Mouse (Mus musculus) kidney, embryonic 16.5 days (tissue): Measurements from ENCODE around the gene Lhfpl2. TPM values are rescaled to one million over a fixed set of nuclear protein-coding genes. Genes with fewer than 3 reads are reported as not detected.

Experiments used
- ATAC-seq: fragments of 200-750 bp; cut with Nextera tagmentation; 2 replicates; pipeline ENCODE4 v1.8.0; 2017; ENCODE audit warnings: moderate TSS enrichment; ENCODE audit not compliant: low FRiP score, low TSS enrichment
- H3K27ac ChIP-seq: fragments of 300-500 bp; sonication (generic); 2 replicates; pipeline ENCODE4 v1.5.1; 2014; ENCODE audit warnings: low read length
- H3K27me3 ChIP-seq: fragments of 300-500 bp; sonication (generic); 2 replicates; pipeline ENCODE4 v1.6.1; 2014; ENCODE audit warnings: low read length, control low read depth, mixed read lengths; ENCODE audit not compliant: insufficient read depth
- H3K36me3 ChIP-seq: fragments of 300-500 bp; sonication (generic); 2 replicates; pipeline ENCODE4 v1.6.1; 2014; ENCODE audit warnings: low read length, control low read depth, mixed read lengths; ENCODE audit not compliant: insufficient read depth
- H3K4me1 ChIP-seq: fragments of 300-500 bp; sonication (generic); 2 replicates; pipeline ENCODE4 v1.6.1; 2014; ENCODE audit warnings: low read length, control low read depth, mixed read lengths; ENCODE audit not compliant: insufficient read depth
- H3K4me2 ChIP-seq: fragments of 300-500 bp; sonication (generic); replicated peaks from 2 replicates; pipeline ENCODE4 v1.6.1; 2014; ENCODE audit warnings: low read depth, low read length
- H3K4me3 ChIP-seq: fragments of 300-500 bp; sonication (generic); 2 replicates; pipeline ENCODE4 v1.5.1; 2014; ENCODE audit warnings: mild to moderate bottlenecking, low read length
- H3K9ac ChIP-seq: fragments of 300-500 bp; sonication (generic); replicated peaks from 2 replicates; pipeline ENCODE4 v1.6.1; 2014; ENCODE audit warnings: low read length
- H3K9me3 ChIP-seq: fragments of 300-500 bp; sonication (generic); 2 replicates; pipeline ENCODE4 v1.6.1; 2016; ENCODE audit warnings: low read length, control low read depth
- WGBS: fragments of 180-500 bp; shearing (Covaris S2); extraction: QIAGEN DNeasy Blood & Tissue Kit; methylation state at CpG from one replicate; pipeline ENCODE4 v1.1.7; 2014; 5-methylcytosine and 5-hydroxymethylcytosine counted together
- polyA plus RNA-seq: library from polyadenylated mRNA; unstranded; fragments of >200 nt; fragmentation: Nextera tagmentation; extraction: Ambion mirVana; gene quantifications from 2 replicates; pipeline ENCODE4 v1.2.1, GENCODE M21; 2015

Gene Lhfpl2
- polyA plus RNA-seq, 1 experiment from 2014 or later: 91.2 TPM

DNA sequence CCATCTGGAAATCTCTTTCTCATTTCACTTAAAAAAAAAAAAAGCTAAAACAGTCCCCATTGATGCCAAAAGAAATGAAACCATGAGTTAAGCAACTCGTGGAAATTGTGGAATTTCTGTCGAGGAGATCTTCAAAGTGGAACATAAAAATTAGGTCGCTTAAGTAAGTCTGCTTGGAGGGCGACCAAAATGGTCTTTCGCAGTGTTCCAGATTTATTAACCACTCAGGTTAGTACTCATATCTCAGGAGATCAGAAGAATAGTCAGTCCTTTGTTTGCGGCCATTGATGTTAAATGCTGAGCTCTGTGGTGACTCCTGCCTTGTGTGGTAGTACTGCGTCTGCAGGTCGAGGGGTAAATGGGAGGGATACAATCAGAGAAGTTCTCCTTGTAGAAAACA is 48.8 kb downstream of the Lhfpl2 start:
- Histone ChIP-seq H3K4me3 (no peak overlapping the region), H3K36me3 (peaks cover 6% of the 10 kb centered on the region; the same call in 1 of the 2 replicates), H3K4me2 (no peak overlapping the region), H3K9me3 (no peaks in the 10 kb centered on the region), H3K27me3 (no peaks in the 10 kb centered on the region), H3K27ac (no peak overlapping the region), H3K4me1 (peaks cover 29% of the 10 kb centered on the region), H3K9ac (no peak overlapping the region)
- 63% methylated on average over 8 of the region's 8 CpGs for WGBS
- no peak for ATAC-seq

DNA sequence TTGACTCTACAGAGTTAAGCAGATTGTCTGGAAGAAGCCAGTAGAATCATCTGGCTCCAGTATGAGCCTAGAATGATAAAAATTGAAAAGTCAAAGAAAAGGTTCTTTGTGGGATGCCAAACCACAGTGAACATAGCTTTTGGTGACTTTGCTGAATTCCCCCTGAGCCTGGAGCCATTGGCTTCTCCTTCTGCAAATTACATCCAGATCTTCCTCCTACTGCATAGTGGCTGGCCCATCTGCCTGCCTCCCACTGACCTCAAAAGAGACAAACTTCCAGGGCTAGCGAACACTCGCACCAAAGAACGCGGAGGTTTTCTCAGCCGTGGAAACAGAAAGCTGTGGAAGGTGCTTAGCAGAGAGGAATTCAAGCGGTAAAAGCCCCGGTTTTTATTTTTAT is 49.4 kb downstream of the Lhfpl2 start:
- 84% methylated on average over 7 of the region's 7 CpGs for WGBS
- Histone ChIP-seq H3K27ac (no peak overlapping the region), H3K36me3 (peaks cover 11% of the 10 kb centered on the region), H3K9ac (no peak overlapping the region), H3K4me1 (peaks cover 25% of the 10 kb centered on the region), H3K4me2 (no peak overlapping the region), H3K9me3 (no peaks in the 10 kb centered on the region), H3K27me3 (no peaks in the 10 kb centered on the region), H3K4me3 (no peak overlapping the region)
- ATAC-seq: no peak

DNA sequence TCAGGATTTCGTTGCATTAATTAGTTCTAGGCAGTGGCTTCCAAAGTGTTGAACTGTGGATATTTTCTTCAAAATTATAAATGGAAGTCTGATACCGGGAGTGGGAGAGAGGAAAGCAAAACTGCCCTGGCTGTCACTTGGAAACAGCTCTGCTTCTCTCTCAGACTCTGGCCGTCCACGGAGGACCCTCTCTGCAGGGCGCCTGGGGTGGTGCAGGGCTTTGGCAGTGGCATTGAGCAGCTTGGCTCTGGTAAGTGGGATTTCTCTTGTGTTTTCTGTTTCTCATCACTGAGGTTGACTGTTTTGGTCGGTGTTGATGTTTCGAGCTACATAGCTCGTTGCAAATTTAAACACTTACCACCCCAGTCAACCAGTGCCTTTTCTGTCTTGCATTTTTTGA is 53.0 kb downstream of the Lhfpl2 start:
- 0 out of 2 replicates have a peak, but pooled peaks cover 5% of the 10 kb centered on the region for H3K9me3 ChIP-seq
- no peak overlapping the region for H3K9ac ChIP-seq
- peaks cover 24% of the 10 kb centered on the region for H3K36me3 ChIP-seq
- 89% methylated on average over 8 of the region's 8 CpGs for WGBS
- H3K4me2 ChIP-seq: no peak overlapping the region
- no peaks in the 10 kb centered on the region for H3K27me3 ChIP-seq
- H3K4me1 ChIP-seq: peaks cover 26% of the 10 kb centered on the region
- ATAC-seq: no peak
- H3K4me3 ChIP-seq: no peak overlapping the region
- H3K27ac ChIP-seq: no peak overlapping the region

DNA sequence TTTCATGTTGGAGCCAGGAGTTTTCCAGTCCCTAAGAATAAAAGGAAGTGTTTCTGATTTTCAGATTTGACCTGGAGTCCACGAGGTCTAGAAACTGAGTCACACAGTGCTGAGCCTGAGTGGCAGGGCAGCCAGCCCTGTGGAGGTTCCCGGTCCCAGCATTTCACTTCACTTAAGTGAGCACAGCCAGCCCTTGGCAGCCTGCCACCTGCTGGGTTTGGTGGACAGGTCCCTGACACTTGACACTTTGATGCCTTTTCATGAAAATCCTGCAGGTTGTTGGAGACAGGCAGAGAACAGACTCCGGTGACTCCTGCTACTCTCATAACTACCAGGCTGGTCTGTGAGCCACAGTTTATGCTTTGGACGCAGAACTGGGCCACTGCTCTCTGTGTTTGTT is 57.9 kb downstream of the Lhfpl2 start:
- peaks cover 40% of the 10 kb centered on the region for H3K4me1 ChIP-seq
- ATAC-seq: peak; percentile 49; the same call in 1 of the 2 replicates
- H3K27me3 ChIP-seq: no peaks in the 10 kb centered on the region
- no peak overlapping the region for H3K4me3 ChIP-seq
- no peak overlapping the region for H3K4me2 ChIP-seq
- H3K9ac ChIP-seq: no peak overlapping the region; the same call in 1 of the 2 replicates
- peak overlapping the region; percentile 91 for H3K27ac ChIP-seq
- peaks cover 27% of the 10 kb centered on the region for H3K36me3 ChIP-seq
- H3K9me3 ChIP-seq: peaks cover 10% of the 10 kb centered on the region; the same call in 1 of the 2 replicates
- 24% methylated on average over 4 of the region's 4 CpGs for WGBS

DNA sequence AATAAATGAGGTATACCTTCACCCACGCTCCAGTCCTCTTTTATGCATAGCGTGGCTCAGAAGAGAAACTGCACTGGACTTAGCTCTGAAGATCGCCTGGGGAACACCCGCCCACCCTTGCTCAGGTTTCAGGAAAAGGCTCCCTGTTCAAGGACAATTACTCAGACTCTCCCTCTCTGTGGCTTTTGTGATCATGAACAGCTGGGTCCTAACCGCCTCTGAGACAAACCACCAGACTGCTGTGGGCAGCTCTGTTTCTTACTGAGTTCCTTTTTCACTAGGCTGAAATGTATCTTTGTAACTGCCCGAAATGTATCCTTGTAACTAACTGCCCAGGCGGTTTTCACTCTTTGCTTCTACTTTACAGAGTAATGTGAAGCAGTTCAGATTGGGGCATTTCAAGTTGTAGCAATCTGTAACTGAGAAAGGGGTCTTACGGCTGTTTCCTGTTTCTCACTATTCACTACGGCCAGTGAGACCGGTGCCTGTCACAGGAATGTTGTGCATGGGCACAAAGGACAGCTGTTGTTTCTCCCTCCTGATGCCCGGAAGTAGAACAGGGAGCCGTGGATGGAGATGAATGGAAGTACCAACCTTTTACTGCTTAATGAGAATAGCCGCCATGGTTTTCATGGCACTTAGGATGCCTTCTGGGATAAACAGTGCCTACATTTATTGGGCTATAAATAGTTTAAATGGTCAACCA is 59.3 kb downstream of the Lhfpl2 start:
- Histone ChIP-seq H3K4me3 (peak overlapping the region; percentile 0; the same call in 1 of the 2 replicates), H3K4me2 (peak overlapping the region; percentile 33), H3K9me3 (peaks cover 10% of the 10 kb centered on the region; the same call in 1 of the 2 replicates), H3K9ac (peak overlapping the region; percentile 12; the same call in 1 of the 2 replicates), H3K36me3 (peaks cover 25% of the 10 kb centered on the region), H3K27me3 (no peaks in the 10 kb centered on the region), H3K27ac (peak overlapping the region; percentile 91), H3K4me1 (peaks cover 49% of the 10 kb centered on the region)
- ATAC-seq: peak; percentile 78
- 10% methylated on average over 13 of the region's 13 CpGs for WGBS

DNA sequence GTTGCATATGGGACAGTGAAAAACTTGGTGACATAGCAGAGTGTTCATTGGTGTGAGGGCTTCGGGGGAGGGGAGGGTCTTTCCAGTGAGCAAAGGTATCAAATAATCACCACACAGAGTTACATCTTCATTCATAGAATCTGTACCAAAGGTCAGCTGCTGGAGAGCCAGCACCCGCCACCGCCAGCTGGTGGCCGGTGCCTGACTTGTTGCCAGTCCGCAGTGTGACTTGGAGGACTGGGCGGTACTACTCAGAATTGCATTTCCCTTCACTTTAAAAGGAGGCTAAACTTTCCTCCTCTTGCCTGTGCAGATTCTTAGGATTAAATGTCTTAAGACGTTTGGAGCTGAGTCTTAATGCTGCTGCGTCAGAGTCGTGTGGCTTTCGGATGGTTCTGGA is 59.9 kb downstream of the Lhfpl2 start:
- H3K9ac ChIP-seq: no peak overlapping the region
- H3K9me3 ChIP-seq: peaks cover 10% of the 10 kb centered on the region; the same call in 1 of the 2 replicates
- H3K36me3 ChIP-seq: peaks cover 21% of the 10 kb centered on the region
- ATAC-seq: no peak
- no peak overlapping the region for H3K4me3 ChIP-seq
- WGBS: 83% methylated on average over 10 of the region's 10 CpGs
- H3K4me2 ChIP-seq: 0 out of 2 replicates have a peak overlapping the region, but pooled peaks have one; percentile 33
- peak overlapping the region; percentile 11; the same call in 1 of the 2 replicates for H3K27ac ChIP-seq
- peaks cover 52% of the 10 kb centered on the region for H3K4me1 ChIP-seq
- H3K27me3 ChIP-seq: no peaks in the 10 kb centered on the region

DNA sequence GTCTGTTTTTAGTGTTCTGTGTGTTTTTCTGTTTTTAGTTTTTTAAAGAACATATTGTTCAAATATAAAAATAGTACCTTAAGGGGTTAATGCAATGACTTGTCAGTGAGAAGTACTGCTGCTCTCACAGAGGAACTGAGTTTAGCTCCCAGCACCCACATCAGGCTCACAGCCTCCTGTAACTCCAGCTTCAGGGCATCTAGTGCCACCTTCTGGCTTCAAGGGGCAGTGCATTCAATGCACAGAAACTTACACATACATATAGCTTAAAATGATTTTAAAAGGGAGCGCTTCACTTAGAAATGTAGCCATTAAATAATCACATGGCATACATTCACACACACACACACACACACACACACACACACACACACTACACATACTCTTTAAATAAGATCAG is 60.5 kb downstream of the Lhfpl2 start:
- Histone ChIP-seq H3K27me3 (no peaks in the 10 kb centered on the region), H3K4me1 (peaks cover 52% of the 10 kb centered on the region), H3K4me3 (no peak overlapping the region), H3K4me2 (no peak overlapping the region), H3K27ac (peak overlapping the region; percentile 11; the same call in 1 of the 2 replicates), H3K36me3 (peaks cover 19% of the 10 kb centered on the region), H3K9me3 (peaks cover 10% of the 10 kb centered on the region; the same call in 1 of the 2 replicates), H3K9ac (no peak overlapping the region)
- ATAC-seq: no peak
- 100% methylated on average over 1 of the region's 1 CpGs for WGBS

DNA sequence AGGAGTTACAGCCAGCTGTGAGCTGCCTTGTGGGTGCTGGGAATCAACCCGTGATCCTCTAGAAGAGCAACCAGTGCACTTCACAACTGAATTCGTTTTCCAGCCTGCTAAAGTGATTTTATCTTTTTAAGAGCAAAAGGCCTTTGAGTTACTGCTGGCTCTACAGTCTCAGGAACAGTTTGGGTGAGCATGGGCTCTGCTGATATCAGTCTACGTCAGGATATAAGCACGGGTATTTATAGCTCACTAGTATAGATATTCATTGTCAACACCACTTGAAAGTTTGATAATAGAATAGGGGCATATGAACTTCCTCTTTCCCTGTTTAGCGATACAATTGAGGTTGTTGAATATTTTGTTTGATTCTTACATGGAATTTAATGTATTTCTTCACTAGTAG is 61.7 kb downstream of the Lhfpl2 start:
- Histone ChIP-seq H3K27ac (no peak overlapping the region), H3K4me1 (peaks cover 45% of the 10 kb centered on the region), H3K9me3 (peaks cover 4% of the 10 kb centered on the region; the same call in 1 of the 2 replicates), H3K36me3 (peaks cover 24% of the 10 kb centered on the region), H3K9ac (no peak overlapping the region), H3K4me2 (no peak overlapping the region), H3K4me3 (no peak overlapping the region), H3K27me3 (no peaks in the 10 kb centered on the region)
- WGBS: 86% methylated on average over 5 of the region's 5 CpGs
- no peak for ATAC-seq

DNA sequence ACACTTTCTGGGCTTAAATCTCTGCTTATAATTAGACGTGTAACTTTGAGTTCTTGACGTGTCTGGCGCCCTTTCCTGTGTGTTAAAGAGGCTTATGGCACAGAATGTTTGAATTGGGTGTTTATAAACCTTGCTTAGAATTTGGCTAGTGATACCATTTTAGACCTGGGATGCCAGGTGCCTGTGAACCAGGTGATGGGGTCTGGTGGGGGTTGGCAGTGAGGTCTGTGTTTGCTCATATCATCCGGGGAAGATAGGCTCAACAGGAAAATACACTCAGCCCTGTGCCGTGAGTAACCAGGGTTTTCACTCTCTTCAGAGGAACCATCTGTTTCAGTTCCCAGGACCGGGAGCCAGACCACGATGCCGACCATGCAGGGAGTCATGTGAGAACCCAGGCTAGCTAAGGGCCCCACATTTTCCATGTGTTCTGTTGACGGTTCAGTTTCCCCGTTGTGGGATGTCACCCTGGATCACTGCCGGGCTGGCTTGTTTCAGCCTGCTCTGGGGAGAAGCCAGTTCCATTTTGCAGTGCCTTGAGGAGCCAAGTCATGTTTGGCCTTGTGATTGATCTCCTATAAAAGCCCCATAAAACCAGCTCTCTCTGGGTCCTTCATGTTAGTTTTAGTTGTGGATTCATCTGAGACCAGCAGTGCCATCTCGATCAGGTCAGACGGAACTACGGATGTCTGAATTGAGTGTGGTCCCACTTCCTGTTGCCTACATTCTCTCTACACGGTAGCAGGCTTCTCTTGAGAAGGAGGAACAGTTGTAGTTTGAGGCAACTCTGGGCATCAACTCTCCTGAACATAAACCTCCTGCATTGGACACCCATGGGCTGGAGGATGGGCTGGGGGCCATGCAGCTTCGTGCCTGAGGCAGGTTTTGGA is 65.4 kb downstream of the Lhfpl2 start:
- H3K4me2 ChIP-seq: no peak overlapping the region
- H3K27ac ChIP-seq: no peak overlapping the region
- 84% methylated on average over 16 of the region's 16 CpGs for WGBS
- no peak overlapping the region for H3K4me3 ChIP-seq
- peaks cover 27% of the 10 kb centered on the region for H3K36me3 ChIP-seq
- no peak for ATAC-seq
- no peak overlapping the region for H3K9ac ChIP-seq
- H3K4me1 ChIP-seq: peaks cover 12% of the 10 kb centered on the region; the same call in 1 of the 2 replicates
- H3K27me3 ChIP-seq: no peaks in the 10 kb centered on the region
- peaks cover 2% of the 10 kb centered on the region; the same call in 1 of the 2 replicates for H3K9me3 ChIP-seq
